Mouse (Mus musculus) stomach, postnatal 0 days (tissue): ENCODE data around the gene Ephb3.

ENCODE experiments used
- CTCF ChIP-seq: IDR thresholded peaks from 2 replicates; pipeline ENCODE4 v1.5.1; 2016; ENCODE audit warnings: antibody characterized with exemption, low read depth, mild to moderate bottlenecking, moderate library complexity
- EP300 ChIP-seq: optimal IDR thresholded peaks from 2 replicates; pipeline ENCODE3; 2016; ENCODE audit warnings: antibody characterized with exemption

GRCm38 (mm10) chr16:21244803-21245202 is 40.2 kb downstream of the Ephb3 start:
- TF ChIP-seq CTCF (no peak), EP300 (no peak)
